Mouse (Mus musculus) CD8-positive naive resting alpha-beta T cell, adult 2 months (primary cell): ENCODE data around the gene Bst2.

Experiments used
- DNase-seq, 2 experiments: peaks; one replicate each; pipeline ENCODE4 v3.0.0; 2022; ENCODE audit warnings: low read depth in 2 of 2, low spot score in 2 of 2

Gene Bst2

GRCm38 (mm10) chr8:71485142-71486135 lies 51.8 kb downstream of the Bst2 start, which contains the start of gene Ano8:
Ano8 (minus strand) TSS chr8:71485963.
- DNase-seq = peak; percentile 81

GRCm38 (mm10) chr8:71484736-71485135 lies 52.5 kb downstream of the Bst2 start:
- no peak for DNase-seq
